Mouse (Mus musculus): Measurements from ENCODE around the gene Rps10. TPM values are rescaled to one million over a fixed set of nuclear protein-coding genes. Genes with fewer than 3 reads are reported as not detected.

Gene Rps10
- 100 to 1,000 TPM; 527 to 608 TPM for total RNA-seq (2021)
- long read RNA-seq, experiment 1, transcript Rps10-208 (5 exons, 498 nt) = minor isoform, 5 of 73 reads
- long read RNA-seq, experiment 1, transcript Rps10-203 (6 exons, 887 nt) = major isoform, 61 of 73 reads
- long read RNA-seq, experiment 1, partial matches to known transcripts = 7 of 73 reads
- long read RNA-seq, experiment 1, other reads (novel, unspliced or antisense) = 0 of 73 reads
- long read RNA-seq, experiment 2, transcript Rps10-203 (6 exons, 887 nt) = major isoform, 59 of 74 reads
- long read RNA-seq, experiment 2, partial matches to known transcripts = 10 of 74 reads
- long read RNA-seq, experiment 2, other reads (novel, unspliced or antisense) = 1 of 74 reads

GRCm38 (mm10) chr17:27636132-27637020 is at the start of gene Rps10:
TSS of gene Rps10 (minus strand) at chr17:27636669.
- DNase-seq = no peak

DNA sequence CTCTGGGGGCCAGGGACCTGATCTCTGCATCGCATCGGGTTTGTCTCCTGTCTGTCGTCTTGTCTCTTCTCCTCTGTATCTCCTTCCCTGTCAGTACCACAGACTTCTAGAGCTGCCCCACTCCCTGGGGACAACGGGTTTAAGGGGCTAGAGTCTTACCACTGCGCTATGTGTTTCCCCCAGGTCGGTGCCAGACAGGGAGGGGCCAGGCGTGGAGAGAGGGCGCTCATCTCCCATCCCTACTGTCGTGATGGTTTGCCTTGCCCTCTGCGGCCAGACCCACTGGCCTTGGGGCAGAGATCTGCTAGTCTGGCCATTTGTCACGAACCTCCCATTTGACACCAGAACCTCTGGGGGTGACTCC is 49.1 kb upstream of the Rps10 start:
- DNase-seq = no peak

DNA sequence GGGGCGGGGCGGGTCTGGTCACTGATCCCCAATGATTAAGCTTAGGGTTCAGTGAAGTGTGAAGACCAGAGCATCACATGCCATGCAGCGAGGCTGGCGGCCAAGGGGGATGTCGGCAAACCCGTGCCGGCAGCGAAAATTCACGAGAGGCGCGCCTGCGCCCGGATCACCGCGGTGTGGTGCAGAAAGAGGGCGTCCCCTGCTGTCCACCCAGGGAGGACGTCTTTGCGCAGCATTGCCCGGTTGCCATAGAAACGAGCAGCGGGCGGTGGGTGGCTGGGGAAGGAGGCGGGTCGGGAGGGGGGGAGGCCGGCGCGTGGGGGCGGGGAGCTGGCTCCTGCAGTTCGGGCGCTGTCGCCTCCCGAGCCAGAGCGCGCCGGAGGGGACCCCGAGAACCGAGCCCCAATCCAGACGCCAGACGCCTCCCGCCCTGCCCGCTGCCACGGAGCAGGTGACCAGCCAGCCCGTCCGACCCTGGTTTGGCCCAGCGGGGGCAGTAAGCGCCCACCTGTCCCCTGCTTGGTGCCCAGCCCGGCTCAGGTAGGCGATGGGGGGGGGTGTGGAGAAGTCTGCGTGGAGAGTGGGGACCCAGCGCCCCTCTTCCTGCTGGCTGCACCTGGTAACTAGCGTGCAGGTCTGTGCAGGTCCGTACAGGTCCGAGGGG is 48.5 kb upstream of the Rps10 start:
- no peak for DNase-seq

DNA sequence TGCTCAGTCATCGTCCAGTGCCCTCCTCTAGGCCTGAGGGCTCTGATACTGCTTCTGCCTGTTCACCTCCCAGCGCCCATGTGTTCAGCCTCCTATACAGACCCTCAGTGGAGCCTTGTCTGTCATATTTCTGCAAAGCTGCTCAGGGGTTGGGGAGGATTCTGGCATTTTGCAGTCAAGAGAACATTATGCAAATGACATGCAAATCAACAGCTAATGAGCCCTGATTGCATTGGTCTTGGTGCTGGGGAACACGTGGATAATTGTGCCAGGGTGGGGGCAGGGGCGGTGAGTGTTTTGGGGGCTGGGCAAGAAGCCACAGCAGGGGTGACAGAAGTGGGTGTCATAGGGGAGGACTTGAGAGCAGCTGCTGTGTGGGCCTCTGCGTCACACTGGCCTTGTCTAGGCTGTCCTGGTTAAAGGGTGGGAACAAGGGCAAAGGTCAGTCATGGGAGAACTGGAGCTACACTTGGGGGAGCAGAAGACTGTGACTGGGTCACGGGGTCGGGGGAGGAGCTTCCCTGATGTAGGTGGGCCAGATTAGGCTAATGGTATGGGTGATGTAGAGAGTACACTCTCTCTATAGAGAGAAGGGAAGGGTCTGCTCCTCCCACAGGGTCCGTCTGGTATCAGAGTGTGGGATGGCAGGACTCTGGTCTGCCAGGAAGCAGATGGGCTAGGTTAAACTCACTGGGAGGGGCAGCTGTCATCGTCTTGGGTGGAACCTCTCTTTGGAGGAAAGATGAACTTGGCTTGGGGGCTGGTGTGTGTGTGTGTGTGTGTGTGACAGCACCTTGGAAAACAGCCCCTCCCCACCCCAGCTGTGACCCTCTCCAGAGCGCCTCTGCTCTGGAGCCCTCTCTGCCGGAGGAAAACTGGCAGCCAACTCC is 42.7 kb upstream of the Rps10 start:
- no peak for DNase-seq

DNA sequence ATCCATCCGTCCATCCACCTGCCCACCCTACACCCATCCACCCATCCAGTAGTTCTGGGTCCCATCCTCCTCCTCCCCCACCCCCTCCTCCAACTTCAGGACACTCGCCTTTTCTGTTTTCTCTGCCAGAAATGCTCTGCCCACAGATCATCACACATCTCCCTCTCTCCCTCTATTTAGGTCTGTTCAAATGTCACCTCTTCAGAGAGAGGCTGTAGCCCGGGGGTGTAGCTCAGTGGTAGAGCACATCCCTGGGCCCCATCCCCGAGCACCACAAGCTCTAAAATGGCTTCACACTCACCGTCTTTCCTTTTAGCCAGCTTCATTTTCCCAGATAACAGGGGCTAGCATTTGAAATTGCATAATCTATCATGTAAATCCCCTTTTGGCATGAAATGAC is 41.3 kb upstream of the Rps10 start:
- no peak for DNase-seq

- no peak for DNase-seq
Observed at GRCm38 (mm10) chr17:27676270-27676669, 39.8 kb upstream of the Rps10 start.

GRCm38 (mm10) chr17:27675453-27675852 is 39.0 kb upstream of the Rps10 start:
- peak in 1 of 2 experiments; percentile 7 for DNase-seq

DNA sequence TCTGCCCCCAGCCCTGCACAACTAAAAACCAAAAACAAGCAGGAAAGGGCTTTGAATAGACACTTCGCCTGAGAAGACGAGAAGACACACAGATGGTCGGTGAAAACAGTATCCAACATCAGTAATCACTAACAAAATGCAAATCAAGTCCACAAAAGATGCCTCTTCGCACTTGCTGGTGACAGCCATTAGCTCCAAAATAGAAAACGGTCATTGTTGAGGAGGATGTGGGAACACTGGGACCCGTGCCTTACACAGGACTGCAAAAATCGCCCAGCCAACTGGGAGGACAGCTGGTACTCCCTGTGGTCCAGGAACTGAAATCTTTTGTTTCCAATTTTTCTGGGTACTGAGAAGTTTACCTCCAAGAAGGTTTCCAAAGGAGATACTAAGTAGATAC is 37.5 kb upstream of the Rps10 start:
- no peak for DNase-seq

DNA sequence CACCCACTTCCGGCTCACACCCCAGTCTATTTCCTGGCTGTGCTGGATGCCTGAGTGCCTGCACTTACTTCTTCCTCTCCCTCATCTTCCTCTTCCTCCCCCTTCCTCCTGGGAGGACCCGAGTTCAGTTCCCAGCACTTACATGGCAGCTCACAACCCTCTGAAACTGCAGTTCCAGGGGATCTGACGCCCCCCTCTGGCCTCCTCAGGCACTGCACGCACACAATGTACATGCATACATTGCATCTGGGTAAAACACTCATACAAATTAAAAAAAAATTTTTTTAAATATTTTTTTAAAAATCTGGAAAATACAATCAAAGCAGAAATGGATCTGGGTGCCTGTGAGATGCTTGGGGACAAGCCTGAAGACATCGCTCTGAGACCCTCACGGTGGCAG is 35.3 kb upstream of the Rps10 start:
- no peak for DNase-seq

- no peak for DNase-seq
Observed at GRCm38 (mm10) chr17:27658767-27659166, 22.3 kb upstream of the Rps10 start.

DNA sequence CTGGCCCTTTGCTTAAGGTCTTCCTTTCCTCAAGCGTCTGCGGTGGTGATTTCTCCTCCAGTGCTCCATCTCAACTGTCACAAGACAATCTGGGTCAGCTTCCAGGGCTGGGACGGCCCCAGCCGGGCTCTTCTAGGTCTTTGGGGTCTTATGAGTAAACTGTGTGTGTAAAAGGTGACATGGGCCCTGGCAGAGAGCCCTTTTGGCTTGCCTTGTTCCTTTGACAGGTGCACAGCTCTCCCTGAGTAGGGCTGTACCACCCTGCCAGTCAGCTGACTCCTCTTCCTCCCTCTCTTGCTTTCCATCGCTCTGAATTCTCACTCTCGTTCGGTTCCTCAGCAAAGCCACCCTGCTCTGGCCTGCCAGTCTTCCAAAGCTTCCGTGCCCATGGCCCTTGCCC is 20.7 kb upstream of the Rps10 start:
- DNase-seq = no peak

DNA sequence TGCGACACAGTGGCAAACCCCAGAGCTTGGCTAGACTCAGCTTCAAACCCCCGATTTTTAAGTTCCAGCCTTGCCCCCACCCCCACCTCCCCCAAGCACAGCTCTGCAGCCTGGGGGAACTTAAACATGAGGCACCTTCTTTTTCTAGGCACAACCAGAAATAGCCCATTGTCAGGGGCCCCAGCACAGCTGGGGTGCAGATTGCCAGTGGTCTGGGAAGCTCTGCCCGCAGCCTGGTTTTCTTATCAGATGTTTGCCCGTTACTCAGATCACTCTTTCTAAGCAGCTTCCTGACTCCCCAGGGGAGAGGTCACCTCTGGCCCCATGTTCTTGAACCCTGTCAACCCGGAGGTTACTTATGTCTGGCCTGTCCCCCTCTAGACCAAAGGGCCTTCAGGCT is 19.9 kb upstream of the Rps10 start:
- no peak for DNase-seq

GRCm38 (mm10) chr17:27656011-27656399 is 19.5 kb upstream of the Rps10 start:
- DNase-seq = no peak

DNA sequence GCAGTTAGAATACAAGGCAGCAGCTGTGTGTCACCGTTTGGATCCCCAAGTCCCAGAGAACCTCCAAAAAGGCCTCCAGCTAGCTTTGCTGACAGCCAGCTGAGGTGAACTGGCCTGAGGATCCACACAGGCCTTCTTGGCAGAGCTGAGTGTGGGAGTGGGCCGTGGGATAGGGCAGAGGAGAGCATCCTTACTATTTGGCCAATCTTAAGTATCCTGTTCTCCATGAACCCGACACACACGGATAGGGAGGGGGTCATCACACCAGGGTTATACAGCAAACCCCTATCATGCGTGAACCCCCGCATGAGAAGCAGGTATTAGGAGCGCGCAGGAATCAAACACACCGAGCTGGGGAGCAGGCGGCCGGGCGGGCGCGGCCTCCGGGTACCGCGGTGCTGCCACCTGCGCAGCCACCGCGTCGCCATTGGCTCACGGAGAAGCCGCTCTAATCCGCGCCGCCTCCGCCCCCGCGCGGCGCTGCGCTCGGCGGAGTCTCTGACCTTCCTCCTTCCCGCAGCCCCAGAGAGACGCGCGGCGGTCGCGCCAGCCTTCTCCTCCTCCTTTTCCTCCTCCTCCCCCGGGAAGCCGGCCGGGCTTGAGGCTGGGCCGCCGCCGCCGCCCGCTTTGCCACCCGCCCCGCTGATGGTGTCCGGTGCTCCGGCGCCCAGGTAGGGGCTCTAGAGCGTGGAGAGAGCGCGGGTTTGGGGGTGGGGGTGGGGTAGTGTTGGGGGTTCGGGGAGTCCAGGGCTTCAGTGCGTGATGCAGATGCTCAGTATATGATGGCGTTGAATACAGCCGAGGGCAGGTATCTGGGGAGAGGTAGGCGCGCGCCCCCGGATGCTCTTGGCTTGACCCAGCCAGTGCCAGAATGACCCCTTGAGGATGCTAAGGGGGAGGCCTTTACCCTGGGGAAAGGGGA is 18.9 kb upstream of the Rps10 start, which contains the start of gene Pacsin1:
Gene Pacsin1, plus strand, starts transcription at position 421 of the 922 bp plus-strand sequence.
- no peak for DNase-seq

GRCm38 (mm10) chr17:27653253-27653959 is 16.9 kb upstream of the Rps10 start:
- no peak for DNase-seq

DNA sequence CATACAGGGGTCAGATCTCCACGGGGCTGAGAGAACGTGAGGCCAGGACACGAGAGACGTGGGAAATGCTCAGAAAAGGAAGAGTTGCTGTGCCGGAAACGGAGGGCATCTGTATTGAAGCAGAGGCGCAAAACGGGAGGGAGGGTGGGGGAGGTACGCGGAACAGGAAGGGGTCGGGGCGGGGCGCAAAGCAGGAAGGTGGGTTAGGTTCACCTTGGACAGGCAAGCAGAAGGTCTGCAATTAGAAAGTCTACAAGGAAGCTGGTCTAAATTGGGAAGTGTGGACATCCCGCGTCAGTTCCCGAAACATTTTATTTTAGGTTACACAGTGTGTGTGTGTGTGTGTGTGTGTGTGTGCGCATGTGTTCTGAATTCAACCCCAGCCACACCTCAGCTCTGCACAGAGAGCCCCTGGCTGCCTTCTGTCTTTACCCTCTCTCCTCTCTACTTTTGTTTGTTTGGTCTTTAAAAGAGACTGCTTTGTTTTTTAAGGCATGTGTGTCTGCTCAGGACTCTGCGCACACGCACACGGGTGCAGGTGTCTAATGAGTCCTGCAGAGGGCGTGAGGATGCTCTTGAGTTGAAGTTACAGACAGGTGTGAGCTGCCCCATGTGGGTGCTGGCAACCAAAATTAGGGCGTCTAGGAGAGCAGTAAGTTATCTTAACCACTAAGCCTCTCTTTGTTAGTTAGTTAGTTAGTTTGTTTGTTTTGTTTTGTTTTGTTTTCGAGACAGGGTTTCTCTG is 15.7 kb upstream of the Rps10 start:
- no peak for DNase-seq

- DNase-seq = no peak
Observed at GRCm38 (mm10) chr17:27650586-27650985, 14.1 kb upstream of the Rps10 start.

- peak; percentile 54 to 71 for DNase-seq
Observed at GRCm38 (mm10) chr17:27650160-27650559, 13.7 kb upstream of the Rps10 start.

- no peak for DNase-seq
Observed at GRCm38 (mm10) chr17:27645807-27646206, 9.3 kb upstream of the Rps10 start.
